Mouse (Mus musculus) intestine, postnatal 0 days (tissue): ENCODE results near the gene Tmub1. TPM values are rescaled to one million over a fixed set of nuclear protein-coding genes. Genes with fewer than 3 reads are reported as not detected.

ENCODE experiments used
- ATAC-seq: fragments of 200-750 bp; cut with Nextera tagmentation; 2 replicates; pipeline ENCODE4 v1.8.0; 2017; ENCODE audit warnings: mild to moderate bottlenecking, moderate TSS enrichment, moderate library complexity
- H3K27ac ChIP-seq: fragments of 300-500 bp; sonication (generic); 2 replicates; pipeline ENCODE4 v1.5.1; 2014; ENCODE audit warnings: mild to moderate bottlenecking, low read depth, low read length, moderate library complexity
- H3K27me3 ChIP-seq: fragments of 300-500 bp; sonication (generic); replicated peaks from 2 replicates; pipeline ENCODE4 v1.6.1; 2014; ENCODE audit warnings: low read length, mixed read lengths; ENCODE audit not compliant: control insufficient read depth, insufficient read depth
- H3K36me3 ChIP-seq: fragments of 300-500 bp; sonication (generic); 2 replicates; pipeline ENCODE4 v1.6.1; 2014; ENCODE audit warnings: mild to moderate bottlenecking, moderate library complexity; ENCODE audit not compliant: control insufficient read depth, insufficient read depth
- H3K4me1 ChIP-seq: fragments of 300-500 bp; sonication (generic); replicated peaks from 2 replicates; pipeline ENCODE4 v1.6.1; 2014; ENCODE audit warnings: antibody characterized with exemption, low read length, mixed read lengths; ENCODE audit not compliant: control insufficient read depth, insufficient read depth
- H3K4me2 ChIP-seq: fragments of 300-500 bp; sonication (generic); replicated peaks from 2 replicates; pipeline ENCODE4 v1.6.1; 2014; ENCODE audit warnings: low read depth, mild to moderate bottlenecking, moderate library complexity
- H3K4me3 ChIP-seq: fragments of 300-500 bp; sonication (generic); 2 replicates; pipeline ENCODE4 v1.5.1; 2014; ENCODE audit warnings: low read depth, low read length
- H3K9ac ChIP-seq: fragments of 300-500 bp; sonication (generic); 2 replicates; pipeline ENCODE4 v1.6.1; 2014; ENCODE audit warnings: mild to moderate bottlenecking, low read depth, low read length
- H3K9me3 ChIP-seq: fragments of 300-500 bp; sonication (generic); 2 replicates; pipeline ENCODE4 v1.6.1; 2016; ENCODE audit warnings: mixed run types; ENCODE audit not compliant: control insufficient read depth
- CTCF ChIP-seq: sonication (generic); IDR thresholded peaks from 2 replicates; pipeline ENCODE4 v1.5.1; 2016; ENCODE audit warnings: low read depth, mild to moderate bottlenecking, control low read depth, antibody characterized with exemption, moderate library complexity
- WGBS: fragments of 180-500 bp; shearing (Covaris S2); extraction: QIAGEN DNeasy Blood & Tissue Kit; methylation state at CpG from one replicate; pipeline ENCODE4 v1.1.7; 2014; 5-methylcytosine and 5-hydroxymethylcytosine counted together
- polyA plus RNA-seq: library from polyadenylated mRNA; unstranded; fragments of >200 nt; fragmentation: Nextera tagmentation; extraction: Ambion mirVana; gene quantifications from 2 replicates; pipeline ENCODE4 v1.2.1, GENCODE M21; 2015

The Tmub1 gene
- polyA plus RNA-seq, 1 experiment from 2014 or later: 28.8 TPM

- 85% methylated on average over 12 of the region's 12 CpGs for WGBS
- 0 out of 2 replicates have a peak, but pooled peaks cover 12% of the 10 kb centered on the region for H3K4me1 ChIP-seq
Measured at GRCm38 (mm10) chr5:24443927-24444326, 3.7 kb downstream of the Tmub1 start.

GRCm38 (mm10) chr5:24443204-24443603 lies 4.5 kb downstream of the Tmub1 start:
- Histone ChIP-seq H3K9ac (no peak overlapping the region), H3K4me3 (no peak overlapping the region), H3K9me3 (no peaks in the 10 kb centered on the region), H3K4me2 (no peak overlapping the region), H3K27ac (no peak overlapping the region), H3K27me3 (no peaks in the 10 kb centered on the region), H3K36me3 (peaks cover 54% of the 10 kb centered on the region), H3K4me1 (0 out of 2 replicates have a peak, but pooled peaks cover 12% of the 10 kb centered on the region)
- no peak for ATAC-seq
- TF ChIP-seq CTCF: no peak
- WGBS: 82% methylated on average over 7 of the region's 7 CpGs

More at GRCm38 (mm10) chr5:24443927-24444326, 3.7 kb downstream of the Tmub1 start:
- peaks cover 46% of the 10 kb centered on the region for H3K36me3 ChIP-seq
- no peaks in the 10 kb centered on the region for H3K9me3 ChIP-seq
- no peaks in the 10 kb centered on the region for H3K27me3 ChIP-seq
- TF ChIP-seq CTCF: no peak
- H3K4me3 ChIP-seq: peak overlapping the region; percentile 62
- H3K27ac ChIP-seq: no peak overlapping the region
- H3K9ac ChIP-seq: 0 out of 2 replicates have a peak overlapping the region, but pooled peaks have one; percentile 26
- no peak for ATAC-seq
- peak overlapping the region; percentile 90 for H3K4me2 ChIP-seq

GRCm38 (mm10) chr5:24442029-24442428 lies 5.6 kb downstream of the Tmub1 start:
- Histone ChIP-seq H3K4me3 (no peak overlapping the region), H3K27ac (no peak overlapping the region), H3K9ac (no peak overlapping the region), H3K4me2 (no peak overlapping the region), H3K9me3 (no peaks in the 10 kb centered on the region), H3K27me3 (no peaks in the 10 kb centered on the region), H3K36me3 (peaks cover 58% of the 10 kb centered on the region), H3K4me1 (0 out of 2 replicates have a peak, but pooled peaks cover 9% of the 10 kb centered on the region)
- 81% methylated on average over 9 of the region's 9 CpGs for WGBS
- no peak for TF ChIP-seq CTCF
- no peak for ATAC-seq

- no peak overlapping the region for H3K4me3 ChIP-seq
- no peak overlapping the region for H3K27ac ChIP-seq
- H3K4me1 ChIP-seq: 0 out of 2 replicates have a peak, but pooled peaks cover 9% of the 10 kb centered on the region
- no peaks in the 10 kb centered on the region for H3K27me3 ChIP-seq
- WGBS: 90% methylated on average over 8 of the region's 8 CpGs
- no peaks in the 10 kb centered on the region for H3K9me3 ChIP-seq
- H3K4me2 ChIP-seq: no peak overlapping the region
- no peak overlapping the region for H3K9ac ChIP-seq
- peaks cover 66% of the 10 kb centered on the region for H3K36me3 ChIP-seq
- no peak for ATAC-seq
- TF ChIP-seq CTCF: no peak
Measured at GRCm38 (mm10) chr5:24441187-24441586, 6.5 kb downstream of the Tmub1 start.

- Histone ChIP-seq H3K9me3 (no peaks in the 10 kb centered on the region), H3K36me3 (peaks cover 89% of the 10 kb centered on the region), H3K4me1 (no peaks in the 10 kb centered on the region), H3K9ac (no peak overlapping the region), H3K27ac (no peak overlapping the region), H3K27me3 (no peaks in the 10 kb centered on the region), H3K4me3 (no peak overlapping the region), H3K4me2 (no peak overlapping the region)
- no peak for ATAC-seq
- 93% methylated on average over 8 of the region's 8 CpGs for WGBS
- TF ChIP-seq CTCF: no peak
Measured at GRCm38 (mm10) chr5:24433993-24434392, 13.7 kb downstream of the Tmub1 start.

GRCm38 (mm10) chr5:24428596-24428995 lies 19.1 kb downstream of the Tmub1 start:
- Histone ChIP-seq H3K27me3 (no peaks in the 10 kb centered on the region), H3K36me3 (peaks cover 43% of the 10 kb centered on the region), H3K4me3 (peak overlapping the region; percentile 44), H3K4me2 (peak overlapping the region; percentile 84), H3K9me3 (no peaks in the 10 kb centered on the region), H3K9ac (peak overlapping the region; percentile 54), H3K27ac (peak overlapping the region; percentile 88), H3K4me1 (peaks cover 10% of the 10 kb centered on the region)
- TF ChIP-seq CTCF: no peak
- ATAC-seq: no peak
- 17% methylated on average over 9 of the region's 9 CpGs for WGBS
